Mouse (Mus musculus) stomach, embryonic 16.5 days (tissue): ENCODE results near the gene Boll. TPM values are rescaled to one million over a fixed set of nuclear protein-coding genes. Genes with fewer than 3 reads are reported as not detected.

ENCODE experiments used
- ATAC-seq: fragments of 200-750 bp; cut with Nextera tagmentation; 2 replicates; pipeline ENCODE4 v1.8.0; 2017; ENCODE audit warnings: moderate number of reproducible peaks, moderate TSS enrichment; ENCODE audit not compliant: insufficient read depth, low FRiP score
- H3K27ac ChIP-seq: fragments of 300-500 bp; sonication (generic); 2 replicates; pipeline ENCODE4 v1.5.1; 2014; ENCODE audit warnings: low read length
- H3K27me3 ChIP-seq: fragments of 300-500 bp; sonication (generic); 2 replicates; pipeline ENCODE4 v1.6.1; 2014; ENCODE audit warnings: low read length, control low read depth, mixed read lengths; ENCODE audit not compliant: control insufficient read depth, insufficient read depth
- H3K36me3 ChIP-seq: fragments of 300-500 bp; sonication (generic); 2 replicates; pipeline ENCODE4 v1.6.1; 2014; ENCODE audit warnings: low read length; ENCODE audit not compliant: control insufficient read depth, insufficient read depth
- H3K4me1 ChIP-seq: fragments of 300-500 bp; sonication (generic); 2 replicates; pipeline ENCODE4 v1.6.1; 2014; ENCODE audit warnings: low read length, control low read depth, mixed read lengths; ENCODE audit not compliant: control insufficient read depth, insufficient read depth
- H3K4me2 ChIP-seq: fragments of 300-500 bp; sonication (generic); 2 replicates; pipeline ENCODE4 v1.6.1; 2014; ENCODE audit warnings: low read depth, low read length, mixed read lengths
- H3K4me3 ChIP-seq: fragments of 300-500 bp; sonication (generic); replicated peaks from 2 replicates; pipeline ENCODE4 v1.5.1; 2014; ENCODE audit warnings: mild to moderate bottlenecking, low read length
- H3K9ac ChIP-seq: fragments of 300-500 bp; sonication (generic); 2 replicates; pipeline ENCODE4 v1.6.1; 2014; ENCODE audit warnings: low read length
- H3K9me3 ChIP-seq: fragments of 300-500 bp; sonication (generic); replicated peaks from 2 replicates; pipeline ENCODE4 v1.6.1; 2016; ENCODE audit warnings: low read length, control low read depth; ENCODE audit not compliant: control insufficient read depth
- WGBS: fragments of 180-500 bp; shearing (Covaris S2); extraction: QIAGEN DNeasy Blood & Tissue Kit; methylation state at CpG from one replicate; pipeline ENCODE4 v1.1.7; 2014; 5-methylcytosine and 5-hydroxymethylcytosine counted together
- polyA plus RNA-seq: library from polyadenylated mRNA; unstranded; fragments of >200 nt; fragmentation: Nextera tagmentation; extraction: Ambion mirVana; gene quantifications from 2 replicates; pipeline ENCODE4 v1.2.1, GENCODE M21; 2015

Gene Boll
- polyA plus RNA-seq, 1 experiment from 2014 or later = 0.43 TPM

- ATAC-seq = no peak
- Histone ChIP-seq H3K27me3 (no peaks in the 10 kb centered on the region), H3K4me3 (no peak overlapping the region), H3K36me3 (no peaks in the 10 kb centered on the region), H3K9ac (no peak overlapping the region), H3K4me1 (peaks cover 14% of the 10 kb centered on the region), H3K27ac (no peak overlapping the region), H3K4me2 (no peak overlapping the region), H3K9me3 (no peaks in the 10 kb centered on the region)
- WGBS = 55% methylated on average over 16 of the region's 16 CpGs
These were observed 128.3 kb downstream of the Boll start for GRCm38 (mm10) chr1:55234910-55235520.

GRCm38 (mm10) chr1:55228256-55228884 is 134.9 kb downstream of the Boll start:
- Histone ChIP-seq H3K9ac (no peak overlapping the region), H3K36me3 (no peaks in the 10 kb centered on the region), H3K4me1 (peaks cover 3% of the 10 kb centered on the region; the same call in 1 of the 2 replicates), H3K27me3 (no peaks in the 10 kb centered on the region), H3K27ac (no peak overlapping the region), H3K4me2 (no peak overlapping the region), H3K4me3 (no peak overlapping the region), H3K9me3 (no peaks in the 10 kb centered on the region)
- 77% methylated on average over 8 of the region's 8 CpGs for WGBS
- ATAC-seq = no peak

- 44% methylated on average over 1 of the region's 1 CpGs for WGBS
- ATAC-seq = no peak
- H3K36me3 ChIP-seq = no peaks in the 10 kb centered on the region
These were observed 135.9 kb downstream of the Boll start for GRCm38 (mm10) chr1:55227376-55227775.

GRCm38 (mm10) chr1:55226011-55226857 is 137.0 kb downstream of the Boll start, which contains the start of gene Rftn2:
Gene Rftn2 (minus strand): TSS chr1:55226782.
- H3K27me3 ChIP-seq = no peaks in the 10 kb centered on the region

More at GRCm38 (mm10) chr1:55227376-55227775, 135.9 kb downstream of the Boll start:
- Histone ChIP-seq H3K9me3 (no peaks in the 10 kb centered on the region), H3K27ac (no peak overlapping the region), H3K4me1 (peaks cover 6% of the 10 kb centered on the region; the same call in 1 of the 2 replicates), H3K4me2 (peak overlapping the region; percentile 9; the same call in 1 of the 2 replicates), H3K9ac (no peak overlapping the region), H3K4me3 (no peak overlapping the region), H3K27me3 (no peaks in the 10 kb centered on the region)

GRCm38 (mm10) chr1:55225398-55225797 is 137.9 kb downstream of the Boll start:
- ATAC-seq = no peak
- Histone ChIP-seq H3K4me3 (peak overlapping the region; percentile 59), H3K9ac (peak overlapping the region; percentile 66), H3K27me3 (no peaks in the 10 kb centered on the region), H3K4me1 (peaks cover 13% of the 10 kb centered on the region; the same call in 1 of the 2 replicates), H3K36me3 (no peaks in the 10 kb centered on the region), H3K27ac (peak overlapping the region; percentile 30; the same call in 1 of the 2 replicates), H3K9me3 (no peaks in the 10 kb centered on the region), H3K4me2 (peak overlapping the region; percentile 66)
- WGBS = 42% methylated on average over 3 of the region's 3 CpGs

More at GRCm38 (mm10) chr1:55226011-55226857, 137.0 kb downstream of the Boll start, which contains the start of gene Rftn2:
- Histone ChIP-seq H3K4me3 (peak within 1 kb of the TSS; percentile 59), H3K27ac (peak within 1 kb of the TSS; percentile 77), H3K9me3 (no peaks in the 10 kb centered on the region), H3K4me2 (peak within 1 kb of the TSS; percentile 66), H3K36me3 (no peaks in the 10 kb centered on the region), H3K4me1 (peaks cover 12% of the 10 kb centered on the region; the same call in 1 of the 2 replicates), H3K9ac (peak within 1 kb of the TSS; percentile 76)
- no peak for ATAC-seq
- 4% methylated on average over 26 of the region's 26 CpGs for WGBS

- Histone ChIP-seq H3K4me2 (peak overlapping the region; percentile 66), H3K9ac (no peak overlapping the region), H3K27ac (no peak overlapping the region), H3K36me3 (no peaks in the 10 kb centered on the region), H3K4me3 (peak overlapping the region; percentile 59; the same call in 1 of the 2 replicates), H3K4me1 (peaks cover 13% of the 10 kb centered on the region; the same call in 1 of the 2 replicates), H3K27me3 (no peaks in the 10 kb centered on the region), H3K9me3 (no peaks in the 10 kb centered on the region)
- WGBS = 67% methylated on average over 11 of the region's 11 CpGs
- ATAC-seq = peak; percentile 19; the same call in 1 of the 2 replicates
These were observed 139.2 kb downstream of the Boll start for GRCm38 (mm10) chr1:55224111-55224510.

GRCm38 (mm10) chr1:55223026-55223425 is 140.2 kb downstream of the Boll start:
- no peak overlapping the region for H3K4me3 ChIP-seq
- no peak overlapping the region for H3K27ac ChIP-seq
- H3K9ac ChIP-seq = no peak overlapping the region
- no peaks in the 10 kb centered on the region for H3K36me3 ChIP-seq
- peaks cover 13% of the 10 kb centered on the region; the same call in 1 of the 2 replicates for H3K4me1 ChIP-seq
- no peak overlapping the region for H3K4me2 ChIP-seq
- H3K27me3 ChIP-seq = no peaks in the 10 kb centered on the region
- H3K9me3 ChIP-seq = no peaks in the 10 kb centered on the region
- 87% methylated on average over 7 of the region's 7 CpGs for WGBS
- ATAC-seq = no peak

GRCm38 (mm10) chr1:55221352-55221751 is 141.9 kb downstream of the Boll start:
- H3K36me3 ChIP-seq = no peaks in the 10 kb centered on the region
- H3K4me2 ChIP-seq = peak overlapping the region; percentile 16; the same call in 1 of the 2 replicates
- ATAC-seq = no peak
- no peak overlapping the region for H3K9ac ChIP-seq
- no peak overlapping the region for H3K4me3 ChIP-seq
- H3K27ac ChIP-seq = no peak overlapping the region
- no peaks in the 10 kb centered on the region for H3K27me3 ChIP-seq
- H3K9me3 ChIP-seq = no peaks in the 10 kb centered on the region
- H3K4me1 ChIP-seq = peaks cover 18% of the 10 kb centered on the region; the same call in 1 of the 2 replicates
- 72% methylated on average over 4 of the region's 4 CpGs for WGBS
